Mouse (Mus musculus) thymus, adult 2 months (tissue): ENCODE data around the gene Olfr1136.

Experiments
- CTCF ChIP-seq: fragments of 200-500 bp; IDR thresholded peaks from 2 replicates; pipeline ENCODE4 v1.5.1; 2012; ENCODE audit warnings: mild to moderate bottlenecking, control low read depth, low read length, moderate library complexity, borderline replicate concordance; ENCODE audit not compliant: control insufficient read depth, poor library complexity, insufficient read depth; ENCODE audit errors: extremely low read depth
- POLR2A ChIP-seq: fragments of 200-500 bp; IDR thresholded peaks from 2 replicates; pipeline ENCODE4 v1.6.1; 2012; ENCODE audit warnings: mild to moderate bottlenecking, low read length, control low read depth, moderate library complexity; ENCODE audit not compliant: control insufficient read depth, poor library complexity, insufficient read depth; ENCODE audit errors: extremely low read depth

DNA sequence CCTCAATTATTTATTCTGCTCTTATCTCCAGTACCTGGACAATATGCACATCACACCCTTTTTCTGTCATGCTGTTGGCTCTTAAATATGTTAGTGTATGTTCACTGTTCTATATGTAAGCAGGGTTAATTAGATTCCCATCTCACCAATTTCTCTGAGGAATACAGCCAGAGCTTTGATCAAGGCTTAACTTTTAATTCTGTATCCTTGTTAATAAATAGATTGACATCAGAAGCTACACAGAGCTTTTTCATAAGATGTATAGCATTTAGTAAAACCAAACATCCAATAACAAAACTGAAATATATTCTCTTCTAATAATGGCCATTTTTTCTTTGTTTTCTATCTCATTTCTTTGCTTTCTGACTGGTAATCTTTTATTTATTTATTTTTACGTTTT is 20.2 kb downstream of the Olfr1136 start, which contains the start of gene Olfr1135:
- TF ChIP-seq CTCF: no peak
- no peak for TF ChIP-seq POLR2A
